Mouse (Mus musculus): Measurements from ENCODE around the gene Tmem177.

Tmem177 gene

DNA sequence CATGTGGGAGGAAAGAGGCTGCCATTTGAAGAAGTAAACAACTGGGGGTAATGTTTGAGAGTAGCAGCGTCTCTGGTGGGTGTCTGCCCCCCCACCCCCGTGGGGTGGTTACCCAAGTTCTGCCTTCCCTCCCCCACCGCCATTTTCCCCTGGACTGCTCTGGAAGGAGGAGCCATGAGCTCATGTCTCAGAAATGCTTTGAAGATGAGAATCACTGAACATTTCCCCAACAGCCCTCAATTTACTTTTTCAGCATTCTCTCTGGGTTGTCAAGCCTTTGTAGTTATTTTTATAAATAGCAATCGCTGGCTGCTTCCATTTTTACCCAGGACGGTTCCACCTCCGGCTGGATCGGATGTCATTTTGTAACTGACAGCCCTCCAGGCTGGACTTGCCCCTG, 26.7 kb downstream of the Tmem177 start:
- no peak for DNase-seq

DNA sequence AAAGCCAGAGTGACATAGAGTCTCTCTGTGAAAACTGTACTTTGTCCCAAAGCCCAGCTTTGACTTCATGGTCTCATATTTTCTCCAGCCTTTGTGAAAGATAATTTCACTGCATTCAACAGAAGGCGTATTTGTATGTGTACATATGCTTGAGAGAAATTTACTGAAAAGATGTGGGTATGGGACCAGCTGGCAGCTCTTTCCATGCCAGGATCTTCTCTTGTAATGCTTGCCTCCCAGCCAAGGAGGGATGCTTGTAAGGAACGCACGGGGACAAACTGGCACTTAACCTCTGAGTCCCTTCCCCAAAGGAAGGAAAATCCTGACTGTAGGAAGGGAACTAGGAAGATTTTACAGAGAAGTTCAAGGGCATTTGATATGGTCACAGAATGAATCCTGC, 28.7 kb downstream of the Tmem177 start:
- DNase-seq = peak; percentile 41

- peak; percentile 32 for DNase-seq
Measured at GRCm38 (mm10) chr1:119878909-119879308, 34.1 kb downstream of the Tmem177 start.

DNA sequence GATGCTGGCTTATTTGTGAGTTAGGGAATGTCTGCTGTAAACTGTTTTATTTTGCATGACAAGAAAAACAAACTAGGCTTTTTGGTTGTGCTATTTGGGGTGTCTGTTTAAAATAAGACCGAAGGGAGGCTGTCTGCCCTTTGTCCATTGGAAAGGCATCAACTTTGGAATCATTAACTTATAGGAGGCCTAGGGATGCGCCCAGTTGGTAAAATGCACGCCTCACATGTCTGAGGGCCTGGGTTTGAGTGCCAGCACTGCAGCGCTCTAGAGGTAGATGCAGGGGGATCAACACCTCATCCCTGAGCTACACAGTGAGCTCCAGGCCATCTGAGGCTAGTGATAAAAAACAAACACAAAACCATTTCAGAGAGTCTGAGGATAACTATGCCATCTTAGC, 35.5 kb downstream of the Tmem177 start:
- no peak for DNase-seq

- no peak for DNase-seq
Measured at GRCm38 (mm10) chr1:119868395-119869161, 44.4 kb downstream of the Tmem177 start.

DNA sequence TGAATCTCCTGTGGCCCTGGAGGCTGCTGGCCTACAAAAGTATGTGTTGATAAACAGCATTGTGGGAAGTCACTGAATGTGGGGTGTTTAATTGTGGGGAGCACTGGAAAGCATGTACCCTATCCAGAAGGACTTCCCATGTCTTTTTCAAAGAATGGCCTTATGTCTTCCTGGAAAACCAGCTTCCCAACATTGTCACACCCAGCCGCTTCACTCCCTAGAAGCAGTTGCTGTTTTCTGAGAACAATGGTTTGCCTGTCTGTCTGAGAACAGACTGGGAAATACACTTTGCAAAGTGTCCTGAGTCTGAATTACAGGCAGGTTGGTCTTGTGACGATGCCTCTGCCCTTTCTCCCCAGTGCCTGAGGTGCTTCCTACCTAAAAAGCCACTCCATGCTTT, 45.7 kb downstream of the Tmem177 start:
- no peak for DNase-seq

DNA sequence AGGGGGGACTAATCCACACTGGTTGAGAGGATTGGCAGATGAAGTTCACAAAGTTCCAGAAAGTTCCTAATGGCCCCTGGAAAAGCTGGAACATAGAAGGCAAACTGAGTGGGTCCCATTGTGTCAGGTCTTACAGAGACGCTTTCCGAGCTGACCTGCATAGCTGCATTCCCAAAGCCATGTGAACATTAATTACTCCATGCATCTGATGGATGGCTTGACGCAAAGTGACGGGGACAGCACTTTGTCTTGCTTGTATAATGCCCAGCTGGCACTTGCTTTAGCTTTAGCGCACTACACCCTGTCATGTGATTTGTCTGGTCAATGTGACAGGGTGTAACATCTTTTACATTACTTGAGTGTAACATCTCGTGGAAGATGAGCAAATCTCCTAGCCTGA, 47.7 kb downstream of the Tmem177 start:
- no peak for DNase-seq

GRCm38 (mm10) chr1:119863507-119864296, 49.3 kb downstream of the Tmem177 start:
- DNase-seq = peak; percentile 27

DNA sequence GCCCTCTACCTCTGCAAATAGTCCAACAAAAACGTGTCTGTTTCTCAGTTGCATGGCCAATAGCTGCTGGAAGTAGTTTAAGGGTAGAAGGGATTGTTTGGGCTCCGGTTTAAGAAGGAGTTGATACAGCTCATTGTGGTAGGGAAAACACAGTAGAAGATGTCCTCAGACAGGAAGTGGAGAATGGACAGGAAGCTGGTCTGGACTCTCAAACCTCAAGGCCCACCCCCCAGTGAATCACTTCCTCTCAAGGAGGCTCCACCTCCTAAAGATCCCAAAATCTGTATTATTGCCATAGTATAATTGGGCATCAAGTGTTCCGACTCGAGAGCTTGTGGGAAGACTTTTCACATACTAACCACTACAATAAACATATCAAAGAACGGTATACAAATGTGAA, 53.4 kb downstream of the Tmem177 start:
- DNase-seq = no peak
